Mouse (Mus musculus): Measurements from ENCODE around the gene Dram1. TPM values are rescaled to one million over a fixed set of nuclear protein-coding genes. Genes with fewer than 3 reads are reported as not detected.

The Dram1 gene
- total and polyA plus RNA-seq, 3 experiments: 0.04 TPM; not detected in 2

GRCm38 (mm10) chr10:88328056-88328450, 50.8 kb downstream of the Dram1 start:
- Histone ChIP-seq H3K4me1 (ENCODE audit: control insufficient read depth in 1 of 2, insufficient read depth in 2 of 2) (peaks cover 3 to 4% of the 10 kb centered on the region in 2 experiments; a peak in 1 of 4 replicates), H3K9ac (ENCODE audit: insufficient read depth, low read depth) (no peak overlapping the region), H3K27ac (ENCODE audit: insufficient read depth, low read depth) (no peak overlapping the region), H3K4me2 (ENCODE audit: insufficient read depth, low read depth, poor library complexity, severe bottlenecking) (no peak overlapping the region), H3K36me3 (replicated peaks in 1 of 2; ENCODE audit: control insufficient read depth in 1 of 2, insufficient read depth in 1 of 2, low read length in 1 of 2) (no peaks in the 10 kb centered on the region), H3K9me3 (replicated peaks; ENCODE audit: low read length) (no peaks in the 10 kb centered on the region), H3K27me3 (replicated peaks) (no peaks in the 10 kb centered on the region), H3K79me2 (replicated peaks; ENCODE audit: control insufficient read depth, extremely low read depth, insufficient read depth, poor library complexity, severe bottlenecking) (no peaks in the 10 kb centered on the region), H3K4me3 (replicated peaks in 1 of 3; ENCODE audit: low read depth in 2 of 3, low read length in 2 of 3, poor library complexity in 1 of 3) (no peak overlapping the region)
- TF ChIP-seq USF2 (conservative IDR thresholded peaks at IDR 0.05; ENCODE audit: low read depth, low read length): no peak
- TF ChIP-seq POLR2AphosphoS2 (IDR thresholded peaks at IDR 0.05; ENCODE audit: low read depth, low read length): no peak
- TF ChIP-seq MYC (IDR thresholded peaks at IDR 0.05; ENCODE audit: low read depth, low read length): no peak
- no peak for TF ChIP-seq JUN (IDR thresholded peaks at IDR 0.05; ENCODE audit: insufficient read depth, low read depth, low read length)
- TF ChIP-seq HCFC1 (IDR thresholded peaks at IDR 0.05; ENCODE audit: low read depth, low read length): no peak
- no peak for TF ChIP-seq RAD21 (IDR thresholded peaks at IDR 0.05; ENCODE audit: low read depth, low read length)
- TF ChIP-seq CHD1 (IDR thresholded peaks at IDR 0.05; ENCODE audit: low read depth, low read length): no peak
- no peak for TF ChIP-seq NELFE (IDR thresholded peaks at IDR 0.05; ENCODE audit: low read depth, low read length)
- TF ChIP-seq BHLHE40 (IDR thresholded peaks at IDR 0.05; ENCODE audit: low read depth, low read length): no peak
- no peak for TF ChIP-seq ZNF384 (IDR thresholded peaks at IDR 0.05; ENCODE audit: low read depth, low read length)
- no peak for TF ChIP-seq SMC3 (IDR thresholded peaks at IDR 0.05; ENCODE audit: low read depth, low read length)
- no peak for TF ChIP-seq MAX (IDR thresholded peaks at IDR 0.05; ENCODE audit: low read length)
- no peak for TF ChIP-seq NRF1 (IDR thresholded peaks at IDR 0.05; ENCODE audit: low read depth, low read length)
- no peak for TF ChIP-seq KAT2A (IDR thresholded peaks at IDR 0.05; ENCODE audit: insufficient replicate concordance, low read length)
- no peak for TF ChIP-seq ZC3H11A (IDR thresholded peaks at IDR 0.05; ENCODE audit: low read depth, low read length)
- in situ Hi-C loops (cut with MboI; ENCODE audit: low pct_ligation_motif_present, low pct_unique_long_range_greater_than_20kb, low sequenced_read_pairs) (loop anchor here (10.0 kb wide), 1 partner anchor 473 kb away; the partner anchor contains the start of gene Igf1), dilution Hi-C loops (cut with MboI; ENCODE audit: extremely low pct_ligation_motif_present, extremely low pct_unique_long_range_greater_than_20kb, low sequenced_read_pairs) (no loop called here)
- DNase-seq (ENCODE audit: extremely low read depth): no peak

DNA sequence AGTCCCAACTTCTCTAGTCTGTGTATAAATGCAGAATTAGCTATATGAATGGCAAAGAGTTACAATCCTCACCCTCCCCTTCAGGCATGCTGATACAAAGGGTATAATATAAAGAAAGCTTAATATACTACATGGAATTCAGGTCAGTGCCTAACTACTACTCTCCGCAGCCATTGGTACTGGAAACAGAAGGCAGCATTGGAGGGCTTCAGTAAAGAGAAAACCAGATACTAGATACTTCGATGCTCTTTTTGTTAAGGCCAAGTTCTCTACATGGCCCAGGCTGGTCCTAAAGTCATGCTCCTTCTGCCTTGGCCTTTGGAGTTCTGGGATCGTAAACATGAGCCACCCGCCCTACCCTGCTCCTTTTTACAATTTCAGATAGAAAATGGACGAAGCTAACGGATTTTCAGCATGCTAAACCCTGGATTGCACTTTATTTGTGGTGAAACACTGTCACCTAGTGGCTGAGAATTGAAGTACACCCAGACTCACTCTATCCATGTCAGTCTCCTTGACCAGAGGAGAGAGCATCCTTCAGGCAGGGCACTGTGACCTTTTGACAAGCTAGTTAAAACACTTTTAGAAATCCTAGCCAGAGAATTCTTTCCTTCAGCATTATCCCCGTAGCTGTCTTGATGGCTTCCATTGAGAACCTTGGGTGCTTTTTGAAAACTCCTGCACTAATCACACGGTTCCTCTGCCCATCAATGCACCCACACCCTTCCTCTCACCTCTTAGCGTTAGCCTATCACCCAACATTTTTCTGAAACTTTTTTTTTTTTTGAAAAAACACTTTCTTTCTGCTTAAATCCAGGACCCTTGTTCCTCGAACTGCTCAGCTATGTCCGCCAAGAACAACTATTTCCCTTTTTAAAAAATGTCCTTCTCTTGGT, 51.5 kb downstream of the Dram1 start:
- dilution Hi-C loops (cut with MboI; ENCODE audit: extremely low pct_ligation_motif_present, extremely low pct_unique_long_range_greater_than_20kb, low sequenced_read_pairs) (no loop called here), in situ Hi-C loops (cut with MboI; ENCODE audit: low pct_ligation_motif_present, low pct_unique_long_range_greater_than_20kb, low sequenced_read_pairs) (loop anchor here (10.0 kb wide), 1 partner anchor 473 kb away; the partner anchor contains the start of gene Igf1)
- H3K9ac ChIP-seq (ENCODE audit: insufficient read depth, low read depth): no peak overlapping the region
- peaks cover 1 to 4% of the 10 kb centered on the region in 2 experiments; a peak in 1 of 4 replicates for H3K4me1 ChIP-seq (ENCODE audit: control insufficient read depth in 1 of 2, insufficient read depth in 2 of 2)
- H3K4me2 ChIP-seq (ENCODE audit: insufficient read depth, low read depth, poor library complexity, severe bottlenecking): peak overlapping the region; percentile 54; the same call in 1 of the 2 replicates
- peak; percentile 75 for DNase-seq (ENCODE audit: extremely low read depth)
- H3K9me3 ChIP-seq (replicated peaks; ENCODE audit: low read length): no peaks in the 10 kb centered on the region
- H3K36me3 ChIP-seq (replicated peaks in 1 of 2; ENCODE audit: control insufficient read depth in 1 of 2, insufficient read depth in 1 of 2, low read length in 1 of 2): no peaks in the 10 kb centered on the region
- TF ChIP-seq CTCF (conservative IDR thresholded peaks at IDR 0.05 in 1 of 2, IDR thresholded peaks at IDR 0.05 in 1 of 2; ENCODE audit: low read depth in 2 of 2, low read length in 2 of 2) (peak; percentile 98 to 100), ELF1 (IDR thresholded peaks at IDR 0.05; ENCODE audit: low read depth, low read length) (no peak), SIN3A (IDR thresholded peaks at IDR 0.05; ENCODE audit: low read length) (0 out of 2 replicates have a peak, but pooled peaks have one; percentile 25), NELFE (IDR thresholded peaks at IDR 0.05; ENCODE audit: low read depth, low read length) (peak; percentile 42; the same call in 1 of the 2 replicates), PAX5 (IDR thresholded peaks at IDR 0.05; ENCODE audit: low read length) (no peak), SMC3 (IDR thresholded peaks at IDR 0.05; ENCODE audit: low read depth, low read length) (peak; percentile 81), CHD1 (IDR thresholded peaks at IDR 0.05; ENCODE audit: low read depth, low read length) (no peak), POLR2AphosphoS2 (IDR thresholded peaks at IDR 0.05; ENCODE audit: low read depth, low read length) (no peak), POLR2A (IDR thresholded peaks at IDR 0.05; ENCODE audit: low read depth, low read length) (no peak), E2F4 (IDR thresholded peaks at IDR 0.05; ENCODE audit: insufficient replicate concordance, low read depth, low read length) (0 out of 2 replicates have a peak, but pooled peaks have one; percentile 11), RAD21 (IDR thresholded peaks at IDR 0.05; ENCODE audit: low read depth, low read length) (no peak; the same call in none of the 2 replicates), MYC (IDR thresholded peaks at IDR 0.05; ENCODE audit: low read depth, low read length) (peak; percentile 61; the same call in 1 of the 2 replicates), MAX (IDR thresholded peaks at IDR 0.05; ENCODE audit: low read length) (peak; percentile 55; the same call in 1 of the 2 replicates), ZC3H11A (IDR thresholded peaks at IDR 0.05; ENCODE audit: low read depth, low read length) (peak; percentile 45), CHD2 (IDR thresholded peaks at IDR 0.05; ENCODE audit: low read length) (no peak), ZNF384 (IDR thresholded peaks at IDR 0.05; ENCODE audit: low read depth, low read length) (no peak)
- H3K4me3 ChIP-seq (replicated peaks in 1 of 3; ENCODE audit: low read depth in 2 of 3, low read length in 2 of 3, poor library complexity in 1 of 3): no peak overlapping the region
- H3K27ac ChIP-seq (ENCODE audit: insufficient read depth, low read depth): no peak overlapping the region
- H3K27me3 ChIP-seq (replicated peaks): no peaks in the 10 kb centered on the region
- no peaks in the 10 kb centered on the region for H3K79me2 ChIP-seq (replicated peaks; ENCODE audit: control insufficient read depth, extremely low read depth, insufficient read depth, poor library complexity, severe bottlenecking)

Data from CH12.LX (cell line).